Mouse (Mus musculus): ENCODE results near the gene Zbtb14. TPM values are rescaled to one million over a fixed set of nuclear protein-coding genes. Genes with fewer than 3 reads are reported as not detected.
A peak's percentile ranks its signal among the peaks of the same experiment; 100 is the strongest.

Zbtb14 gene
- 17.3 and 17.7 TPM in 2 replicates for polyA plus RNA-seq (2015; fragmentation: Nextera tagmentation; extraction: Ambion mirVana)

- Histone ChIP-seq H3K9me3 (no peaks in the 10 kb centered on the region), H3K4me2 (replicated peaks) (peak within 1 kb of the TSS; percentile 81), H3K9ac (peak within 1 kb of the TSS; percentile 92), H3K36me3 (peaks cover 1% of the 10 kb centered on the region; the same call in 1 of the 2 replicates), H3K27me3 (replicated peaks) (no peaks in the 10 kb centered on the region), H3K4me1 (replicated peaks) (0 out of 2 replicates have a peak, but pooled peaks cover 12% of the 10 kb centered on the region), H3K4me3 (replicated peaks) (peak within 1 kb of the TSS; percentile 85), H3K27ac (peak within 1 kb of the TSS; percentile 100)
- peak; percentile 94 for ATAC-seq
- WGBS = under 1% methylated on average over 60 of the region's 72 CpGs
Measured at GRCm38 (mm10) chr17:69382511-69383100, at the start of gene Zbtb14. TSS of gene Zbtb14 (plus strand) at chr17:69383050.

GRCm38 (mm10) chr17:69346056-69346455, 36.8 kb upstream of the Zbtb14 start:
- Histone ChIP-seq H3K9me3 (no peaks in the 10 kb centered on the region), H3K4me3 (replicated peaks) (no peak overlapping the region), H3K9ac (no peak overlapping the region), H3K27me3 (replicated peaks) (no peaks in the 10 kb centered on the region), H3K4me1 (replicated peaks) (no peaks in the 10 kb centered on the region), H3K4me2 (replicated peaks) (no peak overlapping the region), H3K36me3 (no peaks in the 10 kb centered on the region), H3K27ac (no peak overlapping the region)
- WGBS = 85% methylated on average over 7 of the region's 7 CpGs
- ATAC-seq = no peak

- peak; percentile 39; the same call in 1 of the 2 replicates for ATAC-seq
- WGBS = 21% methylated on average over 8 of the region's 8 CpGs
- no peaks in the 10 kb centered on the region for H3K36me3 ChIP-seq
Measured at GRCm38 (mm10) chr17:69349014-69349531, 33.8 kb upstream of the Zbtb14 start.

GRCm38 (mm10) chr17:69365049-69365448, 17.8 kb upstream of the Zbtb14 start:
- no peaks in the 10 kb centered on the region for H3K4me1 ChIP-seq (replicated peaks)

More at GRCm38 (mm10) chr17:69349014-69349531, 33.8 kb upstream of the Zbtb14 start:
- Histone ChIP-seq H3K4me1 (replicated peaks) (no peaks in the 10 kb centered on the region), H3K9ac (no peak overlapping the region), H3K27me3 (replicated peaks) (no peaks in the 10 kb centered on the region), H3K9me3 (no peaks in the 10 kb centered on the region), H3K27ac (no peak overlapping the region), H3K4me3 (replicated peaks) (no peak overlapping the region), H3K4me2 (replicated peaks) (no peak overlapping the region)

GRCm38 (mm10) chr17:69380838-69381237, 2.0 kb upstream of the Zbtb14 start:
- H3K9ac ChIP-seq = no peak overlapping the region
- no peak overlapping the region for H3K27ac ChIP-seq
- H3K36me3 ChIP-seq = no peaks in the 10 kb centered on the region
- H3K4me1 ChIP-seq (replicated peaks) = 0 out of 2 replicates have a peak, but pooled peaks cover 12% of the 10 kb centered on the region
- no peaks in the 10 kb centered on the region for H3K27me3 ChIP-seq (replicated peaks)
- no peaks in the 10 kb centered on the region for H3K9me3 ChIP-seq
- ATAC-seq = no peak
- no peak overlapping the region for H3K4me3 ChIP-seq (replicated peaks)
- no peak overlapping the region for H3K4me2 ChIP-seq (replicated peaks)
- WGBS = 69% methylated on average over 8 of the region's 8 CpGs

More at GRCm38 (mm10) chr17:69365049-69365448, 17.8 kb upstream of the Zbtb14 start:
- Histone ChIP-seq H3K4me3 (replicated peaks) (no peak overlapping the region), H3K9me3 (no peaks in the 10 kb centered on the region), H3K27ac (no peak overlapping the region), H3K27me3 (replicated peaks) (no peaks in the 10 kb centered on the region), H3K36me3 (no peaks in the 10 kb centered on the region), H3K4me2 (replicated peaks) (no peak overlapping the region), H3K9ac (no peak overlapping the region)
- ATAC-seq = no peak
- 88% methylated on average over 3 of the region's 3 CpGs for WGBS

GRCm38 (mm10) chr17:69383201-69383940, 521 bp downstream of the Zbtb14 start:
- H3K4me2 ChIP-seq (replicated peaks) = peak overlapping the region; percentile 81
- peak overlapping the region; percentile 92 for H3K9ac ChIP-seq
- H3K27ac ChIP-seq = peak overlapping the region; percentile 100
- under 1% methylated on average over 100 of the region's 128 CpGs for WGBS
- peaks cover 9% of the 10 kb centered on the region; the same call in 1 of the 2 replicates for H3K36me3 ChIP-seq
- H3K4me1 ChIP-seq (replicated peaks) = 0 out of 2 replicates have a peak, but pooled peaks cover 12% of the 10 kb centered on the region
- peak; percentile 77 for ATAC-seq
- peak overlapping the region; percentile 85 for H3K4me3 ChIP-seq (replicated peaks)
- no peaks in the 10 kb centered on the region for H3K9me3 ChIP-seq
- H3K27me3 ChIP-seq (replicated peaks) = no peaks in the 10 kb centered on the region

- Histone ChIP-seq H3K36me3 (peaks cover 9% of the 10 kb centered on the region; the same call in 1 of the 2 replicates), H3K4me1 (replicated peaks) (0 out of 2 replicates have a peak, but pooled peaks cover 12% of the 10 kb centered on the region), H3K4me3 (replicated peaks) (peak overlapping the region; percentile 85), H3K9me3 (no peaks in the 10 kb centered on the region), H3K27me3 (replicated peaks) (no peaks in the 10 kb centered on the region), H3K9ac (peak overlapping the region; percentile 92), H3K27ac (peak overlapping the region; percentile 100), H3K4me2 (replicated peaks) (peak overlapping the region; percentile 81)
- peak; percentile 16 for ATAC-seq
- under 1% methylated on average over 37 of the region's 37 CpGs for WGBS
Measured at GRCm38 (mm10) chr17:69383941-69384665, 1.3 kb downstream of the Zbtb14 start.

GRCm38 (mm10) chr17:69396147-69397033, 13.5 kb downstream of the Zbtb14 start:
- H3K4me1 ChIP-seq (replicated peaks) = no peaks in the 10 kb centered on the region
- peak overlapping the region; percentile 31; the same call in 1 of the 2 replicates for H3K4me2 ChIP-seq (replicated peaks)
- H3K4me3 ChIP-seq (replicated peaks) = no peak overlapping the region
- H3K36me3 ChIP-seq = no peaks in the 10 kb centered on the region
- WGBS = 40% methylated on average over 16 of the region's 16 CpGs
- no peak overlapping the region for H3K9ac ChIP-seq
- 0 out of 2 replicates have a peak, but pooled peaks have one; percentile 23 for ATAC-seq
- H3K9me3 ChIP-seq = no peaks in the 10 kb centered on the region
- H3K27ac ChIP-seq = no peak overlapping the region
- no peaks in the 10 kb centered on the region for H3K27me3 ChIP-seq (replicated peaks)

GRCm38 (mm10) chr17:69397163-69397562, 14.3 kb downstream of the Zbtb14 start:
- Histone ChIP-seq H3K4me3 (replicated peaks) (no peak overlapping the region), H3K4me1 (replicated peaks) (no peaks in the 10 kb centered on the region), H3K9me3 (no peaks in the 10 kb centered on the region), H3K4me2 (replicated peaks) (no peak overlapping the region), H3K27ac (no peak overlapping the region), H3K36me3 (no peaks in the 10 kb centered on the region), H3K27me3 (replicated peaks) (no peaks in the 10 kb centered on the region), H3K9ac (no peak overlapping the region)
- ATAC-seq = no peak
- 56% methylated on average over 5 of the region's 5 CpGs for WGBS

- no peaks in the 10 kb centered on the region for H3K36me3 ChIP-seq
- H3K27me3 ChIP-seq (replicated peaks) = no peaks in the 10 kb centered on the region
- no peaks in the 10 kb centered on the region for H3K9me3 ChIP-seq
- H3K4me2 ChIP-seq (replicated peaks) = no peak overlapping the region
- no peak overlapping the region for H3K4me3 ChIP-seq (replicated peaks)
- no peaks in the 10 kb centered on the region for H3K4me1 ChIP-seq (replicated peaks)
- H3K27ac ChIP-seq = no peak overlapping the region
- no peak overlapping the region for H3K9ac ChIP-seq
- ATAC-seq = no peak
Measured at GRCm38 (mm10) chr17:69398092-69398491, 15.2 kb downstream of the Zbtb14 start.

- no peaks in the 10 kb centered on the region for H3K27me3 ChIP-seq (replicated peaks)
- H3K36me3 ChIP-seq = no peaks in the 10 kb centered on the region
- H3K4me3 ChIP-seq (replicated peaks) = no peak overlapping the region
- no peaks in the 10 kb centered on the region for H3K4me1 ChIP-seq (replicated peaks)
- WGBS = 72% methylated on average over 2 of the region's 2 CpGs
- no peak overlapping the region for H3K4me2 ChIP-seq (replicated peaks)
- H3K9ac ChIP-seq = no peak overlapping the region
- no peak overlapping the region for H3K27ac ChIP-seq
- H3K9me3 ChIP-seq = no peaks in the 10 kb centered on the region
- no peak for ATAC-seq
Measured at GRCm38 (mm10) chr17:69401146-69401545, 18.3 kb downstream of the Zbtb14 start.
